Mouse (Mus musculus) lung, postnatal 25 days (tissue): ENCODE results near the gene R3hdm2.
A peak's percentile ranks its signal among the peaks of the same experiment; 100 is the strongest.

ENCODE experiments used
- DNase-seq: peaks from one replicate; pipeline ENCODE4 v3.0.0; 2022; ENCODE audit warnings: low spot score

R3hdm2 gene

DNA sequence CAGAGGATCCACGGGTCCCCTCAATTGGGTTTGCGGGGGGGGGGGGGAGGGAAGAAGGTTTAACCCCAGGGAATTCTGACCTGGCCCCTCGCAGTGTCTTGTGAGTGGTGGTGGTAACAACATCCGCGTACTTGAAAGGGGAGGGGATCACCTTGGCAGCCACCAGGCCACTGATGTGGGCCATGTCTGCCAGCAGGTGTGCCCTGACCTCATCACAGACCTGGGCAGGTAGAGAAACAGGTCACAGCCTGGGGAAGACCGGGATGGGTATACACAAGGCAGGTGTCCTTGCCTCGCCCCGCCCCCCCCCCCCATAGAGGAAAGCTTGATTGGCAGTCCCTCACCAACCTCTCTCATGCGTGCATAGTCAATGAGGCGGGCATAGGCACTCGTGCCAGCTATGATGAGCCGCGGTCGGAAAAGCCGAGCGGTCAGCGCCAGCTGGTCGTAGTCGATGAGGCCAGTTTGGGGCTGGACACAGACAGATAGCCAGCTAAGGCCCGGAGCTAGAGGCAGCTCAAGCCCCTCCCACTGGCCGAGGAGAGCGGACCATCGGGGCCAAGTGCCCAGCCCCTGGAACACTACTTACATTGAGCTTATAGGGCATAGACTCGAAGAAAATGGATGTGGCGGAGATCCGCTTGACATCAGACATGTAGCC, 139.0 kb downstream of the R3hdm2 start:
- DNase-seq, result no peak

DNA sequence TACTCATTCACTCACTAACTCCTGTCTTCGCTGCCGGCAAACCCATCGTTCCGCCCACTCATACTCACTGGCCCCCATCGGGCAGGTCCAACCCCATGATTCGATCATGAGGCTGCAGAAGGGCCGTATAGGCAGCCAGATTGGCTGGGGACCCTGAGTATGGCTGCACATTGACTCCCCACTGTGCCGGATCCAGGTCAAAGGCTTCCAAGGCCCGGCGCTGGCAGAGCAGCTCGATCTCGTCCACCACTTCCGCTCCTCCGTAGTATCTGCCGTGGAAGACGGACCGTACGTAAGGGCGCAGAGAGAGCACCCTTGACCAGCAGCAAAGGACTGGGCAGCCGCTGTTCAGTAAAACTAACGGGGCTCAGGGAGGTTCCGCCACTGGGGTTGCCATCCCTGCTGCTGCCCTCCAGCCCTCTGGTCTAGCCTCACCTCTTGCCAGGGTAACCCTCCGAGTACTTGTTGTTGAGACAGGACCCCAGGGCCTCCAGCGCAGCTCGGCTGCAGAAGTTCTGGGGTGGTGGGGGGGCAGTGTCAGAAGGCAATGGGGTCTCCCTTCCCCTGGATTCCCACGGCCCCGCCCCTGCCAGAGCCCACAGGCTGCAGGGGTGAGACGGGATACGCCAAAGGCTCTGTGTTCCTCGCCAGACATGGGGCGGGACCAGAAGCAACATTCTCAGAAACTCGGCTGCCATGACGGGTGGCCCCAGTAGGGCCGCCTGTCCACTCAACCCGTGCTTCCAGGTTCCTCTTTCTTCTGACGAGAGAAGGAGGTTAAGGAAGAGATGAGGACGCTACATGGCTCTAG, 140.0 kb downstream of the R3hdm2 start:
- DNase-seq, result no peak

- DNase-seq, result no peak
These were observed 140.7 kb downstream of the R3hdm2 start for GRCm38 (mm10) chr10:127520714-127521357.

DNA sequence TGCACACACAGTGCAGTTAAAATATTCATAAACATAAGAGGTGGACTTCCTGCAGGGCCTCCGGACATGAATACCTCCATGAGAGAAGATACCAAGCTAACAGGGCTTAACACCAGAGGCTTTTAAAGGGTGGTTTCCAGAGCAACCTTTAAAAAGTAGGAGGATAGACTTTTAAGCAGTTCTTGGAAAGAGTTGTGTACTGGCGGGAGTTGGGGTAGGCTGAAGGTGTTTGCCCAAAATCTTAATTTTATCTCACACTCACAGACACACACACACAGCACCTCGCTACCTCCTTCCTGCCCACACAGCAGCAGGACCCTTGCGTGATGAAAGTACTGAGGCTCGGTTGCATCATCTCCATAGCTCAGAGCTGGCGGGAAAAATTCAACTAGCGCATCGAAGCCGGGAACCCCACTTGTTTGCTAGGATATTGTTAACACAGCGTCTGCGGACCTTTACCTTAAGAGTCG, 141.5 kb downstream of the R3hdm2 start:
- DNase-seq, result no peak

- peak; percentile 82 for DNase-seq
These were observed 142.0 kb downstream of the R3hdm2 start, which contains the start of gene Shmt2 for GRCm38 (mm10) chr10:127522088-127522581. TSS of gene Shmt2 (minus strand) at chr10:127522444.

- DNase-seq, result no peak
These were observed 144.6 kb downstream of the R3hdm2 start for GRCm38 (mm10) chr10:127524646-127525255.

GRCm38 (mm10) chr10:127526048-127526447, 145.9 kb downstream of the R3hdm2 start:
- DNase-seq, result no peak

DNA sequence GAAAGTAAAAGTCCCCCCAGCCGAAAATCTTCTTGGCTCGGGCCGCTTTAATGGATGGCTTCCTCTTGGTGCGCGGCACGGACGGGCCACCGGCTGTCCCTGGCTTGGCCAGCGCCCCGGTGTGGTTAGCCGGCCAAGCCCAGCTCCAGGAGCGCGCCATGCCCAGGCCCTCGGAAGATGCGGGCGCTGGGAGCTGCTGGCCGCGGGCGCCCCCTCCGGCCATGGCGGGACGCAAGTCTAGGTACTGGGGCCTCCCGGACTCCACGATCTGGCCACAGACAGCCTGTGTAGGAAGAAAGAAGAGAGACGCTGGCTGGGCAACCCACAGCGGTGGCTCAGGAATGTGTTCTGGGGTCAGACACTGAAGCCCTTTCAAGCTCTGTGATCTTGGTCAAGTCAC, 146.6 kb downstream of the R3hdm2 start:
- DNase-seq, result no peak

GRCm38 (mm10) chr10:127527481-127527880, 147.4 kb downstream of the R3hdm2 start:
- DNase-seq, result no peak

GRCm38 (mm10) chr10:127530945-127531344, 150.8 kb downstream of the R3hdm2 start:
- DNase-seq, result no peak

DNA sequence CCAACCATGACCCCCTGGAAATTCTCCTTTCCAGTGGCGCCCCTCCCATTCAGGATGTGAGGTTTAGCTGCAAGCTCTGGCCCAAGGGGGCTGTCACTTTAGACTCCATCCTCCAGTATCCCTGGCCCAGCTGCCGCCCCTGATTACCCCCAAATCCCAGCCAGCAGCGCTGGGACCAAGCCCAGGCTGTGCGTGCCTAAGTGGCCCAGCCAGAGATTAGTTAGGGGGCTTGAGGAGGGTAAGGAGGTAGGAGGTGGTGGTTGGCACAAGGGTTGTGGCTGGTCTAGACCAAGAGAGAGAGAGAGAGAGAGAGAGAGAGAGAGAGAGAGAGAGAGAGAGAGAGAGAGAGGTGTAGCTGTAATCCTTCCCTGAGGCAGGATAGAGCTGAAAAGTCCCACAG, 151.4 kb downstream of the R3hdm2 start:
- DNase-seq, result no peak

DNA sequence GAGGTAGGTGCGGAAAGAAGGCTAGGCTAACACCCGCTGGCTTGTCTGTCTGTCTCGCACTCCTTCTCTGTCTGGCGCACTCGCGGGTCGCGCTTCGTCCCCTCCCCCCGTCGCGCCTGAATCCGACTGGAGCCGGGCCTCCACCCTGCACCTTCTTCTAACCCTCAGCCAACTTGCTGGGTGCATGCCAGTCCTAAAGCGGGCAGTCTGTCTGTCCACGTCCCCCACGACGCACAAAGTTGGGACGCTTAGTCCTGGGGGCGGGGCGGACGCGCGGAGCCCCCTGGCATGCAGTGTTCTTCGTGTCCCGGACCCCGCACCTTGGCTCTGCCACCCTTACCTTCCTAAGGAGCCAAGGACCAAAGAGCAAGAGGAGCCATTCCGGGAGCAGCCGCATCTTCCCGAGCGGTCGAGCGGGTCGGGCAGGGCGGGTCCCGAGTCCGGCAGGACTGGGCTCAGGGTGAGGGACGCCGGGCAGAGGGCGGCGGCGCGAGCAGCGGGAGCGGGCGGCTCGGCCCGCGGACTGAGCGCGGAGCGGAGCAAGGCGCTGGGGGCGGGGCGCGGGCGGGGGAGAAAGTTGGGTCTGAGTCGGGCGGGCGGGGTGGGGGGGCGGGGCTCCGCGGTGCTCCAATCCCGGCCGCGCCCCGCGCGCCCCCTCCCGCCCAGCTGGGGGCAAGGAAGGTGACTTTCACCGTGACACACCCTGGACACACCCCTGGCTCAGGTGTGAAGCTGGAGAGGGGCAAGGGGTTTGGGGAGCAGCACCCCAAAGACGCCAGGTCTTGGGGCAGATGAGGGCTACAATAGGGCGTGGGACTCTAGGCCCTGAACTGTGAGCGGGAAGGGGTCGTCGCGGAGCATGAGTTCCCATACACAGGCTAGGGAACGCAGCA, 154.2 kb downstream of the R3hdm2 start, which contains the start of gene Nxph4:
Gene Nxph4, minus strand, starts transcription at position 524 of the 893 bp plus-strand sequence.
- no peak for DNase-seq

- no peak for DNase-seq
These were observed 154.8 kb downstream of the R3hdm2 start for GRCm38 (mm10) chr10:127534929-127535384.

DNA sequence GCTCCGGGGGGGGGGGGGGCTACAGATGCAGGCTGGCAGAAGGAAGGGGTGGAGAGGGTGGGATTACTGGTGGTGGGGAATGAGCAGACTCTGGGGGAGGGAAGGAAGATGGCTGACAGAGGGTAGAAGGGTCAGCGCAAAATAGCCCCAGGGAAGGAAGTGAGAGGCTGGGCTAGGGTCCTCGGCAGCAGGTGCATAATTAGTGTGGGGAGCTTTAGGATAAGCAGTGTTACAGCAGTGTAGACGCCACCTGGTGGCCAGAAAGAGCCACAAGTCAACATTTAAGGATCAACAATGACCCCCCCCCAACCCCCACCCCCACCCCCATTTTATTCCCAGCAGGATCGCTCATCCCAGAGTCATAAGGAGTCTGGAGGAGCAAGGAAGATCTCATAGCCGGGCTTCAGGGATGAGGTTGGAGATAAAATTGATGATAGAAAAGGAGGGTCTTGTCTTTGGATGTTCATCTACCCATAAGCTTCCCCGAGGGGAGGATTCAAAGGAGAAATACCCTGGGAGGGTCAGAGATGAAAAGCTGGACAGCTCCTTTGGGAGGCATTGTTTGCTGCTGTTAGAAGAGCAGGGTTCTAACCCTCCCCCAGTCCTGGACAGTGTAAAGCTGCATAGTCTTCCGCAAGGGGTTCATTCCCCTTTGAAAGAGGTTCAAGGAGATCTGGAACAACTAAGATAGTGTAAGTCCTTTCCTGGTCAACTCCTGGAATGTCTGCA, 156.6 kb downstream of the R3hdm2 start:
- peak; percentile 29 for DNase-seq

DNA sequence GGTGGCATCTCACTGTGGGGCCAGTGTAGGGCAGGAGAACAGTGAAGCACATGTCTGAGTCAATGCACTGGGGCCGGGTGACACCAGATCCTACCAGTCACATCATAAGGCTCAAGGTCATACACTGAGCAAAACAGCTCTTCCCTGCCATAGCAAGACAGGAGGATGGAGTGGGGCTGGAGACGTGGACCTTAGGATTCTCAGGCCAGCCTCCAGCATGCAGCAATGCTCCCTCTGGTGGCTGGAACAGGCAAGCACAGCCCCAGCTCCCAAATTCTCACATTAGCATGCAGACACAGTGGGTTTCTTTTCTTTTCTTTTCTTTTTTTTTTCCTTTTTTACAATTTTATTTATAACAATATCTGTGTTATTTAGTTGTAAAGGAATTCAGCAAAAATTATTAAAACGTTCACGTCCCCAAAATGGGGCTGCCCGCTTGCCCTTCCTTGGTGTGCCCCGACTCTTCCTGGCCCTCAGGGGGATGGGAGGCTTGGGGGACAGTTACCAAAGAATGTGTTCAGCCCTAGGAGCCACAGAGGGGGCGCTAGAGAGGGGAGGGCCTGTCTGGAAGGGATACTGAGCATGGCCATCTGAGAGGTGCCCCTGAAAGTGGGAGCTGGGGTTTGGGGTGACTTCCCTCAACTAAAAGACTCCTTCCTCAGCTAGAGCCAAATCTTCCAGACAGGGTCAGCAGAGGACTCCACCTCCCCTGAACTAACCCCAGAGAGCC, 157.9 kb downstream of the R3hdm2 start:
- peak; percentile 79 for DNase-seq

- no peak for DNase-seq
These were observed 161.4 kb downstream of the R3hdm2 start for GRCm38 (mm10) chr10:127541510-127541909.

GRCm38 (mm10) chr10:127542084-127542483, 162.0 kb downstream of the R3hdm2 start:
- DNase-seq, result no peak

DNA sequence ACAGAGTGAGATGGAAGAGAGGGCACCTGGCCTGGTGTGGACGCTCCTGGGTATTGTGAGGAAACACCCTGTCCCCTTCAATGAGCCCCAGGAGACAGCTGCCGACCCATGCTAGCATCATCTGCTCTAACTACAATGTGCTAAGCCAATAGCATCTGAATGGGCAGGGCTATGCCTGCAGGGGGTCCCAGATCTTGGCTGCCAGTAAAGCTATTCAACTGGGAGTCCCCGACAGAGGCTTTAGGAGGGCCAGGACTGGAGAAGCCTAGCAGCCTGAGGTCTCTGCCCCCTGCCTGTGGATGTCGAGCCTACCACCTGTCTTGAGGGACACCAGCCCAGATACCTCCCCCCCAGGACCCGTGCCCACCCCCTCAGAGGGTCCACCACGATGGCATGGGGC, 162.6 kb downstream of the R3hdm2 start:
- no peak for DNase-seq

- DNase-seq, result no peak
These were observed 163.8 kb downstream of the R3hdm2 start for GRCm38 (mm10) chr10:127543916-127544315.

DNA sequence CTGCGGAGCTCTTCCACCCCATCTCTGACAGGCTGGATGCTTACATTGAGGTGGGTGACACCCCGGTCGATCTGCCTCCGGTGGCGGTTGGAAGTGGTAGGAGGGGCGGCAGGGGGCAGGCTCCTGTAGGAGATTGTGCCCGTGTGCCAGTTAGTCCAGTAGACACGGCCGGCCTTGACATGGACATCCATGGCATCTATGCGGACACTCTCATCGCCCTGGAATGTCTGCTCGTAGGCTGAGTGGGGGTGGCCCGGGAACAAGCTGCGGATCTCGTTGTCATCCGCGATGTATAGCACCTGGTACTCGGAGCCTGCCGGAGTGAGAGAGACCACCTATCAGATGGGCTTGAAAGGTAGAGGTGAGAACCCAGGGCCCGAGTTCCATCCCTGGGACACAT, 164.2 kb downstream of the R3hdm2 start:
- DNase-seq, result no peak
